Mouse (Mus musculus): ENCODE measurements at regions not wholly inside any gene's neighbourhood (a gene's known extent, or its start where the extent isn't known, plus 50 kb on each side); places are given as distances from the start of the nearest gene placed in this dataset.

DNA sequence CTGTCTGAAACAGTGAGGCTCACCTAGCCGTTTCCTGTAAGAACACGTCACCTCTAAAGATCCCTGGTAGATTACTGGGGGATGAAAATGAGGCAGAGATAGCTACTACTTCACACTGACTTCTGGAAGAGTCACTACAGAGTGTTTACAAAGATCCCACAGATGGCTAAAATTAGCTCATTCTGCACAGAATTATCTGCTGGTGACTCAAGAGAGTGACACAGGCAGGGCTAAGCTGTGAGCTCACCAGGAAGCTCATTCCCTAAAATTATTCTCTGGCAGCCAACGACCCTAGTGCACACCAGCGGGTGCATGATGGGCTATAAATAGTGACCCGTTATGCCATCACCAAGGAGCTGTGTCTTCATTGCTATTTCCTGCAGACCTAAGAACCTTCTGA is 53.2 kb upstream of the Ddah1 start:
- Histone ChIP-seq H3K4me3 (ENCODE audit: low read depth, low read length) (no peak overlapping the region), H3K36me3 (ENCODE audit: control insufficient read depth, insufficient read depth, low read length, poor library complexity, severe bottlenecking) (no peaks in the 10 kb centered on the region), H3K4me1 (ENCODE audit: control insufficient read depth, insufficient read depth, low read length) (no peaks in the 10 kb centered on the region), H3K27me3 (ENCODE audit: control insufficient read depth, insufficient read depth, low read length, poor library complexity, severe bottlenecking) (no peaks in the 10 kb centered on the region), H3K9ac (ENCODE audit: low read depth, poor library complexity, severe bottlenecking) (no peak overlapping the region), H3K27ac (ENCODE audit: insufficient read depth, low read length) (no peak overlapping the region), H3K9me3 (replicated peaks; ENCODE audit: control insufficient read depth, insufficient read depth, low read length, poor library complexity, severe bottlenecking) (no peaks in the 10 kb centered on the region)
- TF ChIP-seq CTCF (IDR thresholded peaks at IDR 0.05; ENCODE audit: low read depth, low read length) (no peak), EP300 (IDR thresholded peaks at IDR 0.05; ENCODE audit: insufficient read depth, low read depth, low read length) (no peak), POLR2A (IDR thresholded peaks at IDR 0.05; ENCODE audit: insufficient read depth, low read length) (no peak)

DNA sequence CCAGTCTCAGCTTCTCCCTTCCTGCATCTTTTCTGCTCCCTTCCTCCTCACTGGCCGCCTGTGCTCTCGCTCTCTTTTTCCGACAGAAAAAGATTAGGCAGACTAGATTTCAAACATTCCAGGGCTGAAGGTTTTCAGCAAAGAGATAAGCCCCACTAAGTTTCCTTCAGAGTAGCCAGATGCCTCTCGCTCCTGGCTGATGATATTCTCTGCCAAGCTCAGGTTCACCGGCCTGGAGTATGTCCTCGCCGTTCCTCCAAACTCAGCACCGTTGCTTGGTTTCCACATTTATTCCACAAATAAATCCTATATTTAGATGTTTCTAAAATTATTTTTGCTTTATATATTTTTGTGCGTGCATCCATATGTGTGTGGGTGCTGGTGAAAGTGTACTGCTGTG is 54.3 kb upstream of the Ccn1 start:
- Histone ChIP-seq H3K4me1 (ENCODE audit: control insufficient read depth, insufficient read depth, low read length) (no peaks in the 10 kb centered on the region), H3K27me3 (ENCODE audit: control insufficient read depth, insufficient read depth, low read length, poor library complexity, severe bottlenecking) (no peaks in the 10 kb centered on the region), H3K27ac (ENCODE audit: insufficient read depth, low read length) (no peak overlapping the region), H3K9me3 (replicated peaks; ENCODE audit: control insufficient read depth, insufficient read depth, low read length, poor library complexity, severe bottlenecking) (no peaks in the 10 kb centered on the region), H3K9ac (ENCODE audit: low read depth, poor library complexity, severe bottlenecking) (no peak overlapping the region), H3K4me3 (ENCODE audit: low read depth, low read length) (no peak overlapping the region), H3K36me3 (ENCODE audit: control insufficient read depth, insufficient read depth, low read length, poor library complexity, severe bottlenecking) (no peaks in the 10 kb centered on the region)
- TF ChIP-seq EP300 (IDR thresholded peaks at IDR 0.05; ENCODE audit: insufficient read depth, low read depth, low read length) (no peak), POLR2A (IDR thresholded peaks at IDR 0.05; ENCODE audit: insufficient read depth, low read length) (no peak), CTCF (IDR thresholded peaks at IDR 0.05; ENCODE audit: low read depth, low read length) (no peak)

DNA sequence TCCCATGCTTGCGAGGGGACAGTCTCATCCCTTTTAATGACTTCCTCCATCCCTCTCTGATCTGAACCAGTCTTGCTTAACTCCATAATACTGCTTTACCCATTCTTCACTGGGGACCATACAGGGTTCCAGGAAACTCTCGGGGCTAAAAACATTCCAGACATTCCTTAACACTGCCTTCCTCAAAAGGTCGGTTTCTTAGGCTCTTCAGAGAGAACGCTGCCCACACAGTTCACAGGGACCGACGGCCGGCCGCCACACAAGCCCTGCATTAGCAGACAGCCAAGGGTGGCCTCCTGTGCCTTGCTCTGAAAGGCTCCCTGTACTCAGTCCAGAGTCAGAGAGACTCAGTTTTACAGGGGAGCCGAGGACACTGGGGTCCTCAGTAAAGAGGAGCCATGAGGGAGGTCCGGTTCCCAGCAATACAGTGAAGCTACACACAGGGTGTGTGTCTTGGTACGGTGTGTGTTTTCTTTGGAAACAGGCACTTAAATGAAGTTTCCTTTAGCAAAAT is 53.7 kb upstream of the Ccn1 start:
- no peaks in the 10 kb centered on the region for H3K9me3 ChIP-seq (replicated peaks; ENCODE audit: control insufficient read depth, insufficient read depth, low read length, poor library complexity, severe bottlenecking)
- H3K36me3 ChIP-seq (ENCODE audit: control insufficient read depth, insufficient read depth, low read length, poor library complexity, severe bottlenecking): no peaks in the 10 kb centered on the region
- no peaks in the 10 kb centered on the region for H3K27me3 ChIP-seq (ENCODE audit: control insufficient read depth, insufficient read depth, low read length, poor library complexity, severe bottlenecking)
- no peak for TF ChIP-seq EP300 (IDR thresholded peaks at IDR 0.05; ENCODE audit: insufficient read depth, low read depth, low read length)
- TF ChIP-seq POLR2A (IDR thresholded peaks at IDR 0.05; ENCODE audit: insufficient read depth, low read length): no peak
- TF ChIP-seq CTCF (IDR thresholded peaks at IDR 0.05; ENCODE audit: low read depth, low read length): no peak
- H3K4me3 ChIP-seq (ENCODE audit: low read depth, low read length): no peak overlapping the region
- H3K27ac ChIP-seq (ENCODE audit: insufficient read depth, low read length): peak overlapping the region; percentile 56; the same call in 1 of the 2 replicates
- H3K4me1 ChIP-seq (ENCODE audit: control insufficient read depth, insufficient read depth, low read length): no peaks in the 10 kb centered on the region
- H3K9ac ChIP-seq (ENCODE audit: low read depth, poor library complexity, severe bottlenecking): no peak overlapping the region

DNA sequence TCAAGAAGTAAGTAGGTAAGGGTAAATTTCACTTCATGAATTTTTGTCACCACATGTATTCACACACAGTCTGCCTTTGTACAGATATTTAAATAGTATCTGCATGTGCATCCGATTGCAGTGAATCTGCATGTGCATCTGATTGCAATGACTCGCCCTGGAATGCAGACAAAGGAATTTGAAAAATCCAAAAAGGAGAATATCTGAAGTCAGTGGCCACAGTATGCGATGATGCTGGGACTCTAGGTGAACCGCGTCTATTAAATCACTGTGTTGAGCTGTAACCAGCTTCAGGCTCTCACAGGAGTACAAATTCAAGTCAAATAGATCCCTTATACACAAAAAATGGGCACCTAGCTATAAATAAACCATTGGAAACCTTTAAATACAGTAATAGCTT is 53.0 kb upstream of the Ccn1 start:
- H3K4me3 ChIP-seq (ENCODE audit: low read depth, low read length): no peak overlapping the region
- peak overlapping the region; percentile 31; the same call in 1 of the 2 replicates for H3K27ac ChIP-seq (ENCODE audit: insufficient read depth, low read length)
- TF ChIP-seq EP300 (IDR thresholded peaks at IDR 0.05; ENCODE audit: insufficient read depth, low read depth, low read length) (no peak), CTCF (IDR thresholded peaks at IDR 0.05; ENCODE audit: low read depth, low read length) (no peak), POLR2A (IDR thresholded peaks at IDR 0.05; ENCODE audit: insufficient read depth, low read length) (no peak)
- H3K4me1 ChIP-seq (ENCODE audit: control insufficient read depth, insufficient read depth, low read length): no peaks in the 10 kb centered on the region
- no peaks in the 10 kb centered on the region for H3K27me3 ChIP-seq (ENCODE audit: control insufficient read depth, insufficient read depth, low read length, poor library complexity, severe bottlenecking)
- no peaks in the 10 kb centered on the region for H3K9me3 ChIP-seq (replicated peaks; ENCODE audit: control insufficient read depth, insufficient read depth, low read length, poor library complexity, severe bottlenecking)
- H3K9ac ChIP-seq (ENCODE audit: low read depth, poor library complexity, severe bottlenecking): no peak overlapping the region
- H3K36me3 ChIP-seq (ENCODE audit: control insufficient read depth, insufficient read depth, low read length, poor library complexity, severe bottlenecking): no peaks in the 10 kb centered on the region

DNA sequence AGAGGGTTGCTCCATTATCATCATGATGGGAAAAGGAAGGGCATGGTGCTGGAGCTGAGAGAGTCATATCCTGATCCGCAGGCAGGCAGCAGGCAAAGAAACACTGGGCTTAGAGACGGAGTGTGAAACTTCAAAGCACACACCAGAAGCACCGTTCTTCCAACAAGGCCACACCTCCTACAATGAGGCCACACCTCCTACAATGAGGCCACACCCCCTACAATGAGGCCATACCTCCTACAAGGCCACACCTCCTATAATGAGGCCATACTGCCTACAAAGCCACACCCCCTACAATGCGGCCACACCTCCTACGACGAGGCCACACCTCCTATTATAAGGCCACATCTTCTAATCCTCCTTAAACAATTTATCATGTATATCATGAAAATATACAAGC is 52.2 kb upstream of the Ccn1 start:
- H3K27ac ChIP-seq (ENCODE audit: insufficient read depth, low read length): no peak overlapping the region
- no peaks in the 10 kb centered on the region for H3K4me1 ChIP-seq (ENCODE audit: control insufficient read depth, insufficient read depth, low read length)
- H3K27me3 ChIP-seq (ENCODE audit: control insufficient read depth, insufficient read depth, low read length, poor library complexity, severe bottlenecking): no peaks in the 10 kb centered on the region
- TF ChIP-seq CTCF (IDR thresholded peaks at IDR 0.05; ENCODE audit: low read depth, low read length) (no peak), POLR2A (IDR thresholded peaks at IDR 0.05; ENCODE audit: insufficient read depth, low read length) (no peak), EP300 (IDR thresholded peaks at IDR 0.05; ENCODE audit: insufficient read depth, low read depth, low read length) (no peak)
- no peak overlapping the region for H3K9ac ChIP-seq (ENCODE audit: low read depth, poor library complexity, severe bottlenecking)
- no peak overlapping the region for H3K4me3 ChIP-seq (ENCODE audit: low read depth, low read length)
- no peaks in the 10 kb centered on the region for H3K36me3 ChIP-seq (ENCODE audit: control insufficient read depth, insufficient read depth, low read length, poor library complexity, severe bottlenecking)
- no peaks in the 10 kb centered on the region for H3K9me3 ChIP-seq (replicated peaks; ENCODE audit: control insufficient read depth, insufficient read depth, low read length, poor library complexity, severe bottlenecking)

Data from ES-Bruce4 (cell line).